Mouse (Mus musculus): ENCODE measurements at regions not wholly inside any gene's neighbourhood (a gene's known extent, or its start where the extent isn't known, plus 50 kb on each side); places are given as distances from the start of the nearest gene placed in this dataset.

DNA sequence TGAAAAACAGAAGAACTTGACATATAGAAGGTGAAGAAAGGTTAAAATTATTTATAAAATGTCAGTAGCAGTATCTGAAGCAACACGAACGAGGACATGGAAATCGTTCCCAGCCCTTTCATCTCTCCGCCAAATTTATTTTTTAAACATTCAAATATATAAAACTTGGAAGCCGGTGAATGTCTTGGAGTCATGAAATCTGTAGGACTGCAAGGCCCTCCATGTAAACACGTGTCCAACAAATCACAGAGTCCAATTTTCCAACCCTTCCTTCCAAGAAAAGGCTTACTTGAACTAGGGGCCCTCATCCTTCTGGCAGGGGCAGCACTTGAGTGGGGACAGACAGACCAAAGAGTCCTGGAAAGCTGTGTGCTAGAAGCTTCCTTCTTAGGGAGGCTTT is 237.0 kb downstream of the Map2k4 start:
- Histone ChIP-seq H3K9ac (no peak overlapping the region), H3K4me1 (no peaks in the 10 kb centered on the region), H3K9me3 (replicated peaks) (no peaks in the 10 kb centered on the region), H3K36me3 (no peaks in the 10 kb centered on the region), H3K27ac (no peak overlapping the region), H3K4me3 (replicated peaks) (no peak overlapping the region), H3K27me3 (no peaks in the 10 kb centered on the region), H3K4me2 (no peak overlapping the region)
- 72% methylated on average over 6 of the region's 6 CpGs for WGBS
- ATAC-seq (replicated peaks; ENCODE audit: low FRiP score): no peak

DNA sequence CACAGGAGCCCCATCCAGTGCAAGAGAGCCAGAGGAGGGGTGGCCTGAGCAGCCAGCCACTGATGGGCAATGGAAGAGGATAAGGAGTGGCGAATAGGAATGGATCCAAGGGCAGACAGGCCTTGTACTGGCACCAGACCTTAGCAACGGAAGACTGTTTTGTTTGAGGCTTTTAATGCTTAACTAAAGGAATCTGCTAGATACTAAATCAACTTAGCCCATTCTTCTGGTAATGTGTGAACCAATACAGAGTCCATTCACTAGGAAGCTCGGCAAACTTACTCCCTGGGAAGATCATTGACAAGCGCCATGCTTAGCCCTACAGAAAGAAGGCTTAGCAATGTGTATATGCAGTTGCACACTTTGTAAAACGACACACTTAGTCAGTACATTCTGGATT is 243.8 kb downstream of the Map2k4 start:
- ATAC-seq (replicated peaks; ENCODE audit: low FRiP score): no peak

DNA sequence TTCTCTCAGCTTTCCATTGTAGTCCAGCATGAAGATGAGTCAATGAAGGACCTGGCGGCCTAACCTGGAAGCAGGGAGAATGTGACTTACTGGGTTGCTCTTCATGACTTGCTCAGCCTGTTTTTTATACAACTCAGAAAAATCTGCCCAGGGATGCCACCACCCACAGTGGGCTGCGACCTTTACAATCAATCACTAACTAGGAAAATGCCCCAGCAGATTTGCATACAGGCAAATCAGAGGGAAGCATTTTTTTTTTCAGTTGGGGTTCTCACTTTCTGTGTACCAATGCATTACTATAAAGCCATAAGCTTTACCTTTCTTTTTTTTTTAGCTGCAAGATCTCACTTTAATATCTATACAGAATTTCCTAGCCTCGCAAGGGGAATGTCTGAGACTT is 244.5 kb downstream of the Map2k4 start:
- Histone ChIP-seq H3K4me3 (replicated peaks) (no peak overlapping the region), H3K9ac (no peak overlapping the region), H3K27me3 (no peaks in the 10 kb centered on the region), H3K27ac (no peak overlapping the region), H3K9me3 (replicated peaks) (no peaks in the 10 kb centered on the region), H3K4me1 (0 out of 2 replicates have a peak, but pooled peaks cover 3% of the 10 kb centered on the region), H3K36me3 (no peaks in the 10 kb centered on the region), H3K4me2 (no peak overlapping the region)
- WGBS: 78% methylated on average over 3 of the region's 3 CpGs
- ATAC-seq (replicated peaks; ENCODE audit: low FRiP score): 0 out of 2 replicates have a peak, but pooled peaks have one; percentile 25

More for the DNA sequence above, 243.8 kb downstream of the Map2k4 start:
- 83% methylated on average over 5 of the region's 5 CpGs for WGBS
- Histone ChIP-seq H3K27ac (peak overlapping the region; percentile 51; the same call in 1 of the 2 replicates), H3K4me1 (0 out of 2 replicates have a peak, but pooled peaks cover 3% of the 10 kb centered on the region), H3K27me3 (no peaks in the 10 kb centered on the region), H3K36me3 (no peaks in the 10 kb centered on the region), H3K4me2 (no peak overlapping the region), H3K9ac (no peak overlapping the region), H3K4me3 (replicated peaks) (no peak overlapping the region), H3K9me3 (replicated peaks) (no peaks in the 10 kb centered on the region)

DNA sequence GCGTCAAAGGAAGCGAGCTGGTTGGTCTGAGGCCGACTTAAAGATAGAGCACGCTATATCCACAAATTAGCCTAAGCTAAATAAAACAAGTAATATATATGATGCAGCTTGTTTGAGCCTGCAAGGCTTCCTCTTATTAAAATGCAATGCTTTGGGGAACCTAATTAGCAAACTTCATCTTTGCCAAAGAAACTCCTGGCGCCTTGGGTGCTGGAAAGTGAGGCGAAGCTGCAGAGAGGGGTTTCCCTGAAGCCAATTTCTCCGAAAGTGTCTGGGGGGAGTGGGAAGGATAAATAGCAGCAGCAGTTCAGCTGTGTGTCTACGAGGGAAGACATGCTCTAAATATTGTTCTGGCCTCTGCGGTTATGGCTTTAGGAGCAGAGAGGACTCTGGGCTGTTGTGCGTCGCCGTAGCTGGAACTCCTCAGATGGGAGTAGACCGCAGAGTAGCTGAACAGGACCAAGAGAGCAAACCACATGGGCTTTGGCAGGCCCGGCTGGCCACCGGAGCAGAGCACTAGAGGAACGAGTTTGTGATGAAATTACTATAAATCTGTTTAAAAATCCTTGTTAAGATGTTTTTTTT is 251.0 kb downstream of the Map2k4 start:
- Histone ChIP-seq H3K4me3 (replicated peaks) (no peak overlapping the region), H3K9me3 (replicated peaks) (no peaks in the 10 kb centered on the region), H3K36me3 (no peaks in the 10 kb centered on the region), H3K27me3 (no peaks in the 10 kb centered on the region), H3K4me2 (no peak overlapping the region), H3K4me1 (no peaks in the 10 kb centered on the region), H3K27ac (no peak overlapping the region), H3K9ac (no peak overlapping the region)
- 69% methylated on average over 16 of the region's 16 CpGs for WGBS
- ATAC-seq (replicated peaks; ENCODE audit: low FRiP score): no peak

DNA sequence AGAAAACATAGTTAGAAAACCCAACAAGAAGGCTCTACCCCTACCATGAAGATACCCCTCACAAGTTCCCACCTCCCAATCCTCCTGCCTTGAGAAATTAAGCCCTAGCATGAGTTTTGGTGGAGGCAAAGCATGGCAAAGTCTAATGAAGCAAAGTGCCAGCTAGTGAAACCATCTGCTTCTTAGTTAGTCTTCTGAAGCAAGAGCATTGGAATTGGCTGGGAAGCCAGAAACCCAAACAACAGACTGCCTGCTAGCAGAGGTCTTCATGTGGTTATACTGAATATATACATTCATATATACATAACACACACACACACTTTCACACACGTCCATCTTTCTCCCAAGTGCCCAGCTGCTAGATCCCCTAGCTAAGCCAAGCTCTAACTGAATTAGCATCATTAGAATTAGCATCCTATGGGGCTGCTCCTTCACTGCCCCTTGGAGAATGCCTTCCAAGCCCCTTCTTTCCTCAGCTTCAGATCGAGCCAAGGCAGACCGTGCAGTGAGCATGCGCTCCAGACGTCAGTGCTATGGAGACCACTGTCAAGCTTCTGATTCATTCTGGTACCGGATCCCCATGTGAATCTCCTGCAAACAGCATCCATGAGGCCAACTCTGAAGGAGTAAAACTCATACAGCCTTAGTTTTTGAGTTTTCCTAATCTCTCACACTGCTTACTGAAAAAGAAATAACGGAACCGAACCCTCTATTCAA is 252.2 kb downstream of the Map2k4 start:
- 89% methylated on average over 8 of the region's 8 CpGs for WGBS
- Histone ChIP-seq H3K36me3 (no peaks in the 10 kb centered on the region), H3K9me3 (replicated peaks) (no peaks in the 10 kb centered on the region), H3K27me3 (no peaks in the 10 kb centered on the region), H3K4me1 (no peaks in the 10 kb centered on the region), H3K4me3 (replicated peaks) (no peak overlapping the region), H3K9ac (no peak overlapping the region), H3K27ac (no peak overlapping the region), H3K4me2 (no peak overlapping the region)
- no peak for ATAC-seq (replicated peaks; ENCODE audit: low FRiP score)

DNA sequence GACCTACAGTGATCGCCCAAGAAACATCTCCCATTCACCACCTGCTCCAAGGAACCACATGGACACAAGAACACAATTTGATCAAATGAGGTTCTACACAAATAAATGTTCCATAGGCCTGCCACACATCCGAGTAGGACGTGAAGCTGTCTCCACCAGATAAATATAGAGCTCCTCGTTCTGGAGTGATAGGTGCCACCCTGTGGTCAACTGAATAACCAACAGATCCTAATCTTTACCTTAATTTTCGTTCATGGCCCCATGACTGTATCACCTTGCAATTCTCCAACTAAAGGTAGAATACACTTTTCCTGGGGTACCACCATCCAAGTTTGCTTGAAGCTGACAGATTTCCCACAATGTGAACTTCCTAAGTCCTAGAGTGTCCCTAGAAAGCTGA is 257.4 kb downstream of the Map2k4 start:
- Histone ChIP-seq H3K27ac (no peak overlapping the region), H3K9ac (no peak overlapping the region), H3K4me3 (replicated peaks) (no peak overlapping the region), H3K27me3 (no peaks in the 10 kb centered on the region), H3K9me3 (replicated peaks) (no peaks in the 10 kb centered on the region), H3K4me2 (no peak overlapping the region), H3K36me3 (no peaks in the 10 kb centered on the region), H3K4me1 (no peaks in the 10 kb centered on the region)
- ATAC-seq (replicated peaks; ENCODE audit: low FRiP score): no peak
- 79% methylated on average over 5 of the region's 5 CpGs for WGBS

DNA sequence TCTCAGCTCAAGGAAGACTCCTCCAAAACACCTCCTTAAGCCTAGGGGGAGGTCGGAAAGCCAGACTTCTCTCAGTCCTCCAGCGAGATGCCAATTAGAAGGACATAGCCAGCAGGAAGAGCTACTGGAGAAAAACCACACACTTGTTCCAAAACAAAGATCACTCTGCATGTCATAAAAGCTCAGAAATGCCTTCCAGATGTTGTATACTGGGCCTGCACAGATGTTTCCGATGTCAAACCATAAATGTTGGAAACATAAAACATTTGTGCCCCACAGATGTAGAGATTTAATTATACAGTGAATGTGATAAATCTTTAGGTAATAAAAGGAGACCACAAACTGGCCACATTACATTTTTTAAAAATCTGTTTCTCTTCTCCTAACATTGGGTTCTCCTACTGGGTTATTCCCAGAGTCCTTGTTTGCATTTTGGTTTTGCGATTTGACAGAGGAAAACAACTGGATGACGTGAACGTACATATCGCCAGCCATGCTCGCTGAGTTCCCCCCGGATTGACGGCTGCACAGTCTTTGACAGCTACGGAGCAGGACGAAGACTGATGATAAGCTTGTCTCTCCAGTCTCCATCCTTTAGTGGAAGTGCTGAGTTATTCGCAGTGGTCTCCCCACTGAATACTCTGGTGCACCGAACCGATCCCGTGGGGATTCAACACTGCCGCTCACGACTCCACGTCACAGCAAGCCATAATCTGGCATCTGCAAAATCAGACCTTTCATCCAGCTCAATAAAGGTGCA is 235.5 kb upstream of the Myocd start:
- WGBS: 60% methylated on average over 19 of the region's 19 CpGs

DNA sequence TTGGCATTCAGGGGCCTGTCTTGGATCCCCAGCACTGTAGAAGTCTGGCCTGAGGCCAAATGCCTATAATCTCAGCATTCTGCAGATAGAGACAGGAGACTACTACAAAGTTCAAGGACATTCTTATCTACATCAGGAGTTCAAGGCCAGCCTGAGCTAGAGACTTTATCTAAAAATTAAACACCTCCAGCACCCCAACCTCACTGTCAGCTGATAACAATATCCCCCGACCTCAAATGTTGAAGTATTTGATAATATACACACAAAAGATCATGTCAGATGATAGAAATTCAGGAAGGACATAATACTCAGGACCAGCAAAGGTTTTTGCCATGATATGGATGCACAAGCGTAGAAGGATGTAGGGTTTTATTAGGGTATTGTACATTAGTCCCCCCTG is 228.2 kb upstream of the Myocd start:
- H3K9me3 ChIP-seq (replicated peaks): no peaks in the 10 kb centered on the region
- ATAC-seq (replicated peaks; ENCODE audit: low FRiP score): no peak
- no peak overlapping the region for H3K4me2 ChIP-seq
- H3K36me3 ChIP-seq: no peaks in the 10 kb centered on the region
- no peaks in the 10 kb centered on the region for H3K27me3 ChIP-seq
- H3K4me1 ChIP-seq: peaks cover 15% of the 10 kb centered on the region
- H3K27ac ChIP-seq: no peak overlapping the region
- no peak overlapping the region for H3K9ac ChIP-seq
- WGBS: 80% methylated on average over 2 of the region's 2 CpGs
- no peak overlapping the region for H3K4me3 ChIP-seq (replicated peaks)

More for the DNA sequence above, 235.5 kb upstream of the Myocd start:
- Histone ChIP-seq H3K27me3 (no peaks in the 10 kb centered on the region), H3K36me3 (no peaks in the 10 kb centered on the region), H3K9me3 (replicated peaks) (no peaks in the 10 kb centered on the region), H3K4me2 (peak overlapping the region; percentile 30; the same call in 1 of the 2 replicates), H3K9ac (no peak overlapping the region), H3K4me1 (peaks cover 4% of the 10 kb centered on the region; the same call in 1 of the 2 replicates), H3K27ac (no peak overlapping the region), H3K4me3 (replicated peaks) (no peak overlapping the region)
- ATAC-seq (replicated peaks; ENCODE audit: low FRiP score): no peak

DNA sequence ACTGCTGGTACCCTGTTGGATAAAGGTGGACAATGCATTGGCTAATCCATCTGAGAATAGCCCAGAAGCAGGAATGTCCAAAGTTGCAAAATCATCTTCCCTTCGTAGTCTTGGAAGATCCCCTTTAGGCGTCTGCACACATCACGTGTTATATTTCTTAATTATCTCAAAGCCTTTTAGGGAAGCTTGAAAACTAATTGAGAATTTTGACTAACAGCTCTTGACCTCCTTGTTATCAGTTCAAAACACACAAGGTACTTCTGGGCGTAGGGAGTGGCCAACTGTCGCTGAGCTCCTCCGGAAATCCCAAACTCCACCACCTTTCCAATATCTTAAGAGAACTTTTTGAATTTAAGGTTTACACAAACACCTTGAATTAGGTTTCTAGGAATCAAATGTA is 227.6 kb upstream of the Myocd start:
- WGBS: 90% methylated on average over 6 of the region's 6 CpGs
- Histone ChIP-seq H3K4me2 (no peak overlapping the region), H3K4me1 (peaks cover 15% of the 10 kb centered on the region), H3K4me3 (replicated peaks) (no peak overlapping the region), H3K36me3 (no peaks in the 10 kb centered on the region), H3K27ac (no peak overlapping the region), H3K27me3 (no peaks in the 10 kb centered on the region), H3K9ac (no peak overlapping the region), H3K9me3 (replicated peaks) (no peaks in the 10 kb centered on the region)
- ATAC-seq (replicated peaks; ENCODE audit: low FRiP score): no peak

DNA sequence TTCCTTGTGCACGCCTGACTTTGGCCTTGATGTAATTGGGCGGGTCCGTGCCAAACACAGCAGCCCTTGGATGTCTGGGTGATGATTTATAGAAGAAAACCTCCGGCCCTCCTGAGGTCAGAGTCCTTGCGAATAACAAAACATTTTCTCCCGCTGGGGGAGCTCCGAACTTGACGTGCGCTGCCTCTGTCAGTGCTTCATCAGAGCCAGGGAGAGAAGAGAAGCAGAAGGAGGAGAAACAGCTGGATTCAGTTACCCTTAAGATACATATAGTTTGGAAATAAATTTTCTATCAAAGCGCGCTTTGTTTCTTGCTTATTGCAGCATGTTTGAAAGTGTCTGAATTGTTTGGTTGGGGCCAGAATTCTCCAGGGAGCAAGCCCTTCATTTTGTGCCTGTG is 225.2 kb upstream of the Myocd start:
- H3K9ac ChIP-seq: no peak overlapping the region
- H3K36me3 ChIP-seq: no peaks in the 10 kb centered on the region
- WGBS: 7% methylated on average over 11 of the region's 11 CpGs
- no peak overlapping the region for H3K27ac ChIP-seq
- peak overlapping the region; percentile 9 for H3K4me2 ChIP-seq
- no peaks in the 10 kb centered on the region for H3K27me3 ChIP-seq
- peaks cover 10% of the 10 kb centered on the region; the same call in 1 of the 2 replicates for H3K4me1 ChIP-seq
- ATAC-seq (replicated peaks; ENCODE audit: low FRiP score): peak; percentile 49; the same call in 1 of the 2 replicates
- H3K9me3 ChIP-seq (replicated peaks): no peaks in the 10 kb centered on the region
- H3K4me3 ChIP-seq (replicated peaks): no peak overlapping the region

DNA sequence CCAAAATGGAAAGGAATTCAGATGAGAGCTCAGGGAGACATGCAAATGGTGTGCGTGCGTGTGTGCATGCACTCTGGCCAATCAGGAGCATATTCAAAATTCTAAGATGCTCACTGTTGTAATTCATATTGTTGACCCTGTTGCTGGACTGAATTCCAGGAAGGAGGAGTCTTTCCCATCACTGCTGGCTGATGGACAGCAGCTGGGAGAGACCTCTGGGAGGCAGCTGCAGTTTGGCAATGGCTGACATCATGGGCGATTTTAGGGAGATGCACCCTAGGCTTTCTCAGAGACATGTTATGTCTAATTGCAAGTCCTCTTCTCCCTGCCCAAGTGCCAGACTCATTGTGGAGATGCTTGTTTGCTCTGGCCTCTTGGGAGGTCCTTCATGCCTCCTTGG is 220.6 kb upstream of the Myocd start:
- 85% methylated on average over 3 of the region's 3 CpGs for WGBS
- H3K4me3 ChIP-seq (replicated peaks): no peak overlapping the region
- no peaks in the 10 kb centered on the region for H3K27me3 ChIP-seq
- peaks cover 7% of the 10 kb centered on the region; the same call in 1 of the 2 replicates for H3K4me1 ChIP-seq
- H3K9me3 ChIP-seq (replicated peaks): no peaks in the 10 kb centered on the region
- no peak overlapping the region for H3K27ac ChIP-seq
- no peak overlapping the region for H3K9ac ChIP-seq
- no peak for ATAC-seq (replicated peaks; ENCODE audit: low FRiP score)
- H3K4me2 ChIP-seq: no peak overlapping the region
- no peaks in the 10 kb centered on the region for H3K36me3 ChIP-seq
